7 mouse cellular contexts compared by ENCODE assay signal in the genomic region with DNA sequence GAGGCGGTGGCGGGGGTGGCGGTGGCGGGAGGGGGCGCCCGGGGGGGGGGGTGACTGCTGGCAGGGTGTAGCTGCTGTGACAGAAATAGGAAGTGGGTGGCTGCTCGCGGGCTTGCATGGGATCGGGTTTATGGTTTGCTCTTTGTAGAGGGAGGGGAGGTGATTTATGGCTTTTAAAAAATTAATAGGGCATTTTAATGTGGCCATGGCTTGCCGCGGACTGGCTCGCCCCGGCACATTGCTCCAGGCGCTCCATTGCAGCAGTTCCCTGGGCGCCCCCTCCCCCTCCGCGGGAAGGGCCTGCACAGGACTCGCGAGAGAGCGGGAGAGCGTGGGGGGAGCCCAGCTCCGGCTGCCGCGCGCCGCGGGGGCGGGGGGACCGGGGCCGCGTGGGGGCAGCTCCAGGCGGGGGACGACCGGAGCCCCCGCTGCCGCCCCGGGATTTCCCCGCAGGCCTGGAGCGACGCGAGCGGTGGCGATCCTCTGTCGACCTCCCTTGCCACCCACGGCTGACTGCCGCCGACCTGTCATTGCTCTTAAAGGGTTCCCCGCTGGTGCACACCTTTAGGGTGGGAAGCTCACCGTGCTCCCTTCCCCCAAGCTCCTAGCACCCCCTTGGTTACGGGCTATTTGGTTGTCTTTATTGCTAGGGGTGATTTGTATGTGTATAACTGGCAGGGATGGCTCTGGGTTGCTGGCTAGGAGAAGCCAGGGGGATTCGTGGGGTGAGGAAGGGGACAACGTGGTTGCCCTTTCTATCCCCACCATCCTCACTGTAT. TPM values are rescaled to one million over a fixed set of nuclear protein-coding genes. Genes with fewer than 3 reads are reported as not detected.
DNase-seq lines count a peak whose midpoint lies in the region; ATAC-seq and TF ChIP-seq lines count a peak whose summit lies in the region.

No protein-coding gene starts in this region.

- peak overlapping the region; percentile 94 for H3K27ac ChIP-seq in intestine, embryonic 15.5 days
- H3K27ac ChIP-seq in midbrain, embryonic 10.5 days (replicated peaks): peak overlapping the region; percentile 94
- H3K27ac ChIP-seq in small intestine, adult 2 months (ENCODE audit: insufficient read depth, low read depth, low read length): peak overlapping the region; percentile 68

- H3K4me1 ChIP-seq in intestine, embryonic 15.5 days (replicated peaks): 0 out of 2 replicates have a peak, but pooled peaks cover 11% of the 10 kb centered on the region
- peaks cover 22% of the 10 kb centered on the region for H3K4me1 ChIP-seq in midbrain, embryonic 10.5 days
- H3K4me1 ChIP-seq in small intestine, adult 2 months (ENCODE audit: control insufficient read depth, insufficient read depth, insufficient read length, low read length): peaks cover 4% of the 10 kb centered on the region; the same call in 1 of the 2 replicates

- peak overlapping the region; percentile 85 for H3K9ac ChIP-seq in intestine, embryonic 15.5 days

- peak overlapping the region; percentile 94 for H3K4me3 ChIP-seq in intestine, embryonic 15.5 days (replicated peaks)
- H3K4me3 ChIP-seq in midbrain, embryonic 10.5 days: peak overlapping the region; percentile 92
- peak overlapping the region; percentile 77 for H3K4me3 ChIP-seq in small intestine, adult 2 months (ENCODE audit: low read depth, low read length)

- no peaks in the 10 kb centered on the region for H3K36me3 ChIP-seq in intestine, embryonic 15.5 days
- H3K36me3 ChIP-seq in midbrain, embryonic 10.5 days: no peaks in the 10 kb centered on the region
- H3K36me3 ChIP-seq in small intestine, adult 2 months (ENCODE audit: control insufficient read depth, insufficient read depth, low read length): no peaks in the 10 kb centered on the region

- no peak for TF ChIP-seq CTCF in small intestine, adult 2 months (IDR thresholded peaks at IDR 0.05; ENCODE audit: extremely low read depth, insufficient read length, insufficient replicate concordance, low read depth, low read length)

- no peaks in the 10 kb centered on the region for H3K27me3 ChIP-seq in intestine, embryonic 15.5 days (replicated peaks)
- no peaks in the 10 kb centered on the region for H3K27me3 ChIP-seq in midbrain, embryonic 10.5 days (ENCODE audit: low read depth, poor library complexity, severe bottlenecking)
- H3K27me3 ChIP-seq in small intestine, adult 2 months (ENCODE audit: control insufficient read depth, insufficient read depth, low read length): no peaks in the 10 kb centered on the region

- intact Hi-C loops in gastrocnemius, postnatal 36 days (cut with DNase I): loop anchor here (5.0 to 10.0 kb wide), 2 partner anchors 51 to 193 kb away; no protein-coding TSS in a partner anchor
- intact Hi-C loops in left cerebral cortex, postnatal 36 days (cut with DNase I): loop anchor here (2.0 to 10.0 kb wide), 5 partner anchors 163 to 1081 kb away; no protein-coding TSS in a partner anchor

- no peak for TF ChIP-seq POLR2A in small intestine, adult 2 months (IDR thresholded peaks at IDR 0.05; ENCODE audit: low read depth, low read length)

- no peaks in the 10 kb centered on the region for H3K9me3 ChIP-seq in intestine, embryonic 15.5 days
- no peaks in the 10 kb centered on the region for H3K9me3 ChIP-seq in midbrain, embryonic 10.5 days (replicated peaks)

- peak; percentile 39 for ATAC-seq in intestine, embryonic 15.5 days

- DNase-seq in ZHBTc4 (ENCODE audit: low read depth, low spot score): peak; percentile 80
- peak; percentile 52 to 78 for DNase-seq in cerebellum, postnatal 4 days (ENCODE audit: low spot score in 2 of 2)
- peak; percentile 70 to 77 for DNase-seq in gastrocnemius, postnatal 36 days
- DNase-seq in left cerebral cortex, postnatal 36 days (ENCODE audit: low spot score in 2 of 2): peak; percentile 78 to 83
- DNase-seq in midbrain, embryonic 10.5 days (ENCODE audit: low spot score): peak; percentile 78

- peak overlapping the region; percentile 74 for H3K4me2 ChIP-seq in intestine, embryonic 15.5 days (replicated peaks)

- WGBS in intestine, embryonic 15.5 days: 0% methylated on average over 45 of the region's 52 CpGs
- WGBS in midbrain, embryonic 10.5 days: under 1% methylated on average over 46 of the region's 52 CpGs
- WGBS in small intestine, adult 2 months: 2% methylated on average over 45 of the region's 52 CpGs

RNA-seq across cellular contexts. Expression of gene Ppp3ca, which starts 1.4 kb away (rescaled TPM):
- total RNA-seq in gastrocnemius, postnatal 36 days (2021): 100 to 1,000 TPM; 130 to 151 TPM
- polyA plus RNA-seq in intestine, embryonic 15.5 days (2015; fragmentation: Nextera tagmentation; extraction: Ambion mirVana): 43.8 and 47.5 TPM in 2 replicates
- 100 to 1,000 TPM; 853 to 913 TPM for total RNA-seq in left cerebral cortex, postnatal 36 days (2021)
- 30.0 and 36.8 TPM in 2 replicates for polyA plus RNA-seq in midbrain, embryonic 10.5 days (2016; fragmentation: Nextera tagmentation; extraction: Ambion mirVana)
- polyA plus RNA-seq in small intestine, adult 2 months (2012; rRNA removed): 9.6 and 25.3 TPM in 2 replicates

Comparison
In these comparisons a context has a peak if more than half of its experiments do, and no peak if none do; other contexts are left out.
1. Peak in every context shown above with its lines: DNase-seq, ATAC-seq, H3K4me3 ChIP-seq and H3K27ac ChIP-seq.